Mouse (Mus musculus) midbrain, embryonic 14.5 days (tissue): Measurements from ENCODE around the gene Rpa1. TPM values are rescaled to one million over a fixed set of nuclear protein-coding genes. Genes with fewer than 3 reads are reported as not detected.
"Not testable (repeated sequence)": the region's sequence is repeated elsewhere in the genome, so short reads cannot be mapped to it uniquely, and the experiment has no call there.

Experiments
- ATAC-seq: fragments of 200-750 bp; cut with Nextera tagmentation; 2 replicates; pipeline ENCODE4 v1.8.0; 2017; ENCODE audit warnings: moderate number of reproducible peaks, moderate library complexity; ENCODE audit not compliant: low FRiP score, low TSS enrichment
- DNase-seq: peaks from one replicate; pipeline ENCODE4 v3.0.0-alpha.2; 2015
- H3K27ac ChIP-seq: fragments of 300-500 bp; sonication (generic); replicated peaks from 2 replicates; pipeline ENCODE4 v1.5.1; 2014; ENCODE audit warnings: mild to moderate bottlenecking, low read depth, low read length, moderate library complexity
- H3K27me3 ChIP-seq: fragments of 300-500 bp; sonication (generic); 2 replicates; pipeline ENCODE4 v1.6.1; 2014; ENCODE audit warnings: low read length, control low read depth, mixed read lengths; ENCODE audit not compliant: control insufficient read depth, insufficient read depth
- H3K36me3 ChIP-seq: fragments of 300-500 bp; sonication (generic); 2 replicates; pipeline ENCODE4 v1.6.1; 2014; ENCODE audit warnings: low read length, control low read depth; ENCODE audit not compliant: control insufficient read depth, insufficient read depth
- H3K4me1 ChIP-seq: fragments of 300-500 bp; sonication (generic); 2 replicates; pipeline ENCODE4 v1.6.1; 2014; ENCODE audit warnings: mild to moderate bottlenecking, antibody characterized with exemption, low read length, control low read depth; ENCODE audit not compliant: control insufficient read depth, insufficient read depth
- H3K4me2 ChIP-seq: fragments of 300-500 bp; sonication (generic); 2 replicates; pipeline ENCODE4 v1.6.1; 2014; ENCODE audit warnings: mild to moderate bottlenecking, low read length, moderate library complexity
- H3K4me3 ChIP-seq: fragments of 300-500 bp; sonication (generic); replicated peaks from 2 replicates; pipeline ENCODE4 v1.5.1; 2014; ENCODE audit warnings: low read depth, low read length
- H3K9ac ChIP-seq: fragments of 300-500 bp; sonication (generic); replicated peaks from 2 replicates; pipeline ENCODE4 v1.6.1; 2014; ENCODE audit warnings: mild to moderate bottlenecking, low read length, moderate library complexity
- H3K9me3 ChIP-seq: fragments of 300-500 bp; sonication (generic); 2 replicates; pipeline ENCODE4 v1.6.1; 2016; ENCODE audit warnings: low read length, control low read depth, mixed read lengths; ENCODE audit not compliant: control insufficient read depth
- WGBS: fragments of 180-500 bp; shearing (Covaris S2); extraction: QIAGEN DNeasy Blood & Tissue Kit; methylation state at CpG from one replicate; pipeline ENCODE4 v1.1.7; 2014; 5-methylcytosine and 5-hydroxymethylcytosine counted together
- polyA plus RNA-seq: library from polyadenylated mRNA; unstranded; fragments of >200 nt; fragmentation: Nextera tagmentation; extraction: Ambion mirVana; gene quantifications from 2 replicates; pipeline ENCODE4 v1.2.1, GENCODE M21; 2014

The Rpa1 gene
- polyA plus RNA-seq, 1 experiment from 2014 or later, result 50.0 TPM

DNA sequence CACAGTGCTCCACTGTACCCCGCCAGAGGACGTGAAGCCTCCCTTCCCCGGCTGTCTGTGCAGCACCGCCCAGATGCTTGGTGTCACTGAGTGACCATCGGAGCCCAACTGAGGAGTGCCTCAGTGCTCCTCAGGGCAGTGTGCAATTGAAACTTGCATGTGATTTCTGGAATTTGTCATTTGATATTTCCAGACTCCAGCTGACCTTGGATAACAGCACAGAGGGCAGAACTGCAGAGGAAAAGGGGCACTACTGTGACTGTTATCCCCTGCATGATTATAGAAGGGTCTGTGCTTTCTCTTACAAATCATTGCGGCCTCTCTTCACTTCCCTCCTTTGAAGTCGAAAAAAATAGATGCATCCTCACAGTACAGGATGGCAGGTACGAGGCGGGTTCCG lies 60.2 kb downstream of the Rpa1 start:
- DNase-seq (no peak), ATAC-seq (no peak)
- H3K4me3 ChIP-seq, result no peak overlapping the region
- H3K9ac ChIP-seq, result no peak overlapping the region
- peaks cover 31% of the 10 kb centered on the region for H3K4me1 ChIP-seq
- 76% methylated on average over 10 of the region's 10 CpGs for WGBS
- H3K36me3 ChIP-seq, result no peaks in the 10 kb centered on the region
- H3K4me2 ChIP-seq, result no peak overlapping the region
- H3K27ac ChIP-seq, result no peak overlapping the region
- H3K27me3 ChIP-seq, result peaks cover 6% of the 10 kb centered on the region; the same call in 1 of the 2 replicates
- no peaks in the 10 kb centered on the region for H3K9me3 ChIP-seq

GRCm38 (mm10) chr11:75286868-75287267 lies 61.3 kb downstream of the Rpa1 start:
- no peak overlapping the region for H3K27ac ChIP-seq

DNA sequence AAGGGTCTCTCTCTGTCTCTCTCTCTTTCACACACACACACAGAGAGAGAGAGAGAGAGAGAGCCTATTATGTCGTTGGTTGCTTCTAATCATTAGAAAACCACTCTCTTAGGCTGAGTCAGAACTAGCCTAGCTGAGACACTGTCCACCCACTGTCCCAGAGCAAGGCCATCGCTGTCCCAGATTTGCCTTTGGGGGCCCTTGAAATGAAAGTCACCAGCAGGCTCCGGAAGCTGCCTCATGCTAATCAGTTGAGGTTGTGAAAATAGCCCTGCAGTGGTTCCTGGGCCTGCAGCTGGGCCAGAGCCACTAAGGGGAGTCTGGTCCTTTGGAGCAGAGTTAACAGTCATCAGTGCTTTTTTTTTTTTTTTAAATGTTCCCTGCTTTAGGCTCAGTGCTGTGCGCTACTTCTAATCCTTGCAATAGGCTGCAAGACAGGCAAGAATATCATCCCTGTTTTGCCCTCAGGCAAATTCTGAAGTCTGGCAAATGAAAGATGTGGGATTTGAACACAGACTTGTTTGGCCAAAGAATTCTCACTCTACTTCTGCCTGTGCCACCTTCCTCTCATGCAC lies 62.1 kb downstream of the Rpa1 start:
- no peak overlapping the region for H3K4me2 ChIP-seq
- no peak for DNase-seq
- H3K27me3 ChIP-seq, result peaks cover 8% of the 10 kb centered on the region; the same call in 1 of the 2 replicates
- 51% methylated on average over 4 of the region's 4 CpGs for WGBS
- no peak overlapping the region for H3K4me3 ChIP-seq
- peaks cover 31% of the 10 kb centered on the region for H3K4me1 ChIP-seq
- H3K27ac ChIP-seq, result no peak overlapping the region
- no peak for ATAC-seq
- H3K9me3 ChIP-seq, result no peaks in the 10 kb centered on the region
- H3K9ac ChIP-seq, result no peak overlapping the region
- H3K36me3 ChIP-seq, result no peaks in the 10 kb centered on the region

More at GRCm38 (mm10) chr11:75286868-75287267, 61.3 kb downstream of the Rpa1 start:
- 86% methylated on average over 4 of the region's 4 CpGs for WGBS
- no peaks in the 10 kb centered on the region for H3K36me3 ChIP-seq
- DNase-seq (no peak), ATAC-seq (no peak)
- peaks cover 8% of the 10 kb centered on the region; the same call in 1 of the 2 replicates for H3K27me3 ChIP-seq
- no peak overlapping the region for H3K4me2 ChIP-seq
- H3K9ac ChIP-seq, result no peak overlapping the region
- H3K4me1 ChIP-seq, result peaks cover 31% of the 10 kb centered on the region
- H3K9me3 ChIP-seq, result no peaks in the 10 kb centered on the region
- no peak overlapping the region for H3K4me3 ChIP-seq

DNA sequence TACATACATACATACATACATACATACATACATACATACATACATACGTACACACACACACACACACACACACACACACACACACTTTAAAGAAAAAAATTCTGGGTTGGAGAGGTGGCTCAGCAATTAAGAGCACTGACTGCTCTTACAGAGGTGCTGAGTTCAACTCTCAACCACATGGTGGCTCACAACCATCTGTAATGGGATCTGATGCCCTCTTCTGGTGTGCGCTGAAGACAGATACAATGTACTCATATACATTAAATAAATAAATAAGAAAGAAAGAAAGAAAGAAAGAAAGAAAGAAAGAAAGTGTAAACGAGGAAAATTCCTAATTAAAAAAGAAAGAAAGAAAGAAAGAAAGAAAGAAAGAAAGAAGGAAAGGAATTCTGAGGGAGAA lies 64.3 kb downstream of the Rpa1 start:
- not testable (repeated sequence) for H3K9ac ChIP-seq, H3K9me3 ChIP-seq, H3K27ac ChIP-seq, H3K36me3 ChIP-seq, H3K27me3 ChIP-seq, ATAC-seq, DNase-seq, H3K4me3 ChIP-seq, H3K4me2 ChIP-seq
- 66% methylated on average over 3 of the region's 3 CpGs for WGBS
- H3K4me1 ChIP-seq, result peaks cover 43% of the 10 kb centered on the region

DNA sequence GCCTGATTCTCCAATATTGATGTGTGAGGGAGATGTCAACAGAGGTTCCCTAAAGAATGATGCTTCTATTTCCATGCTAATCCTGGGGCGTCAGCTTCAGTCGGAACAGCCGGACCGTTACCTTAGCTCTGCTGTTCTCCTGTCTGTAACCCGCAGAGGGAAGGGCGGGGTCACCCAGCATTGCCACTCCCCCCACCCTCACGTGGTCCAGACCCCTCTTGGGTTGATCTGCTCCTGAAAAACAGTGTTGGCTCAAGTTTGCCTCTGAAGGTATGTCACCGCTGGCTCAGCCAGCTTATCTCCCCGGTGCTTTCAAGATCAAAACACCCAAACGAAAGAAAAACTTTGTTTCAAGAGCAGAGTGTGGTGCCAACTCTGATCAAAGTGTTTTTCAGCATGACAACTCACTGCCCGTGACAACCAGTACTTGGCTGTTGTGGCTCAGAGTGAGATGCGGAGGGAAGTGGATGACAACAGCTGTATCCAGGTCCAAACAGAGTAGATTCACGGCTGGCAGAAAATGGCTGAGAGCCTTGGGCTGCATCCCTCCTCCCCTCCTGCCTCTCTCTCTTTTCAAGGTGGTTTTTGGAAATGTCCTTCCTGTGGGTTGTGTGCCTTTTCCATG lies 65.5 kb downstream of the Rpa1 start:
- Histone ChIP-seq H3K36me3 (no peaks in the 10 kb centered on the region), H3K27ac (no peak overlapping the region), H3K4me3 (no peak overlapping the region), H3K4me2 (peak overlapping the region; percentile 44), H3K27me3 (peaks cover 8% of the 10 kb centered on the region; the same call in 1 of the 2 replicates), H3K9ac (no peak overlapping the region), H3K4me1 (peaks cover 46% of the 10 kb centered on the region), H3K9me3 (no peaks in the 10 kb centered on the region)
- ATAC-seq, result no peak
- WGBS, result 7% methylated on average over 13 of the region's 13 CpGs
- DNase-seq, result no peak

DNA sequence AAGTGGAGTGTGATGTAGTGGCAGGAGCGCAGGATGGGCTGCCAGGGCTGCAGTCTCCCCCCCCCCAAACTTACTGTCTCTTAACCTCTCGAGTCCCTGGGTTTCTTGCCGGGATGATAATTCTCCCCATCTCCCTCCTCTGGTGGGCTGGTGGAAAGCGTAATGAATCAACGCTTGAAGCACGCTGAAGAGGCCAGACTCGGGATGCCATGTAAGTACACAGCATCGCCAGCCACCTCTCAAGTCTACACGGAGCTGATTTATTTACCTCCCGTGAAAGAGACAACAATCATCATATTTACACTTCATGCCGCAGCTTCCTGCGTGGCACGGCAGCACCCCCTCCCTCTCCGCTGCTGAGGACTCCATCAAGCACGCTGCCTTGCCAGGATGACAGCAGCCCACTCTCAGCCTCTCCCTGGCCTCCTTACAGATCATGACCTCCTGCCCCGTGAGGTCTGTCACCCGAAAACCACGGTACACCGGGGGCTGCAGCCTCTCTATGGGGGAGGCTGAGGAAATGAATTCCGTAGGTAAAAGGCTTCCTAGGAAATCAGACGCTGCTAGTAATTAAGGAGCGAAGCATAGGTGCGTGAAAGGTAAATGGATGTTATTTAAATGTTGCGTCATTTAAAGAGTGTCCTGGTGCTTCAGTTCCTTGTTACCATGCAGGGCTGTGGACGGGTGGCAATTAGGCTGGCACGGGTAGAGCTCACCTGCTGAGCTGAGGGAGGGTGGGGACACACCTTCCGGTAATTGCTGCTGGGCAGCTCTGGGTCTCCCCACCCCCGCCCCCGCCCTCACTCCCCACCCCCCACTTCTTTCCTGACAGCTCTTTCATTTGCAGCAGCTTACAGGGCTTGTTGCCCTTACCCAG lies 66.5 kb downstream of the Rpa1 start:
- no peak for ATAC-seq
- DNase-seq, result peak; percentile 67

GRCm38 (mm10) chr11:75280435-75281001 lies 67.6 kb downstream of the Rpa1 start:
- no peak overlapping the region for H3K4me2 ChIP-seq
- H3K27ac ChIP-seq, result no peak overlapping the region; the same call in 1 of the 2 replicates
- no peak overlapping the region for H3K9ac ChIP-seq
- no peak overlapping the region for H3K4me3 ChIP-seq
- DNase-seq (no peak), ATAC-seq (no peak)
- no peaks in the 10 kb centered on the region for H3K9me3 ChIP-seq
- no peaks in the 10 kb centered on the region for H3K36me3 ChIP-seq
- peaks cover 47% of the 10 kb centered on the region for H3K4me1 ChIP-seq
- WGBS, result 42% methylated on average over 5 of the region's 5 CpGs
- peaks cover 8% of the 10 kb centered on the region; the same call in 1 of the 2 replicates for H3K27me3 ChIP-seq

More for the DNA sequence above, 66.5 kb downstream of the Rpa1 start:
- Histone ChIP-seq H3K4me2 (peak overlapping the region; percentile 44), H3K27ac (peak overlapping the region; percentile 60; the same call in 1 of the 2 replicates), H3K9ac (peak overlapping the region; percentile 39), H3K36me3 (no peaks in the 10 kb centered on the region), H3K4me1 (peaks cover 46% of the 10 kb centered on the region), H3K4me3 (peak overlapping the region; percentile 1; the same call in 1 of the 2 replicates), H3K9me3 (no peaks in the 10 kb centered on the region), H3K27me3 (peaks cover 8% of the 10 kb centered on the region; the same call in 1 of the 2 replicates)
- WGBS, result 6% methylated on average over 29 of the region's 29 CpGs

DNA sequence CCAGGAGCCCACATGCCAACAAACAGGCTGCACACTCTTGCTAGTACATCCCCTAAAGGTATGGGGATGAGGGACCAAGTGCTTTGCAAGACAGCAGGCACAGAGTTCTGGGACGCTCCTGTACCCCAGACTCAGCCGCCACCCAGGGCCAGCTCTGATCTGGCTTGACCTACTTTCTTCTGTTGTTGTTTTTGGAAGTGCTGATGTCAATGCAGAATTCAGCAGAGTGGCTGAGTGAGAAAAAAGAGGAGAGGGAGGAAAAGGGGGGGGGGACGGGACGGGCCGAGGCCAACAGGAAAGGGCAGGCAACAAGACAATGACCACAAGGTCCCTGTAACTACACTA lies 68.1 kb downstream of the Rpa1 start:
- H3K9me3 ChIP-seq, result no peaks in the 10 kb centered on the region
- no peak overlapping the region for H3K9ac ChIP-seq
- peaks cover 8% of the 10 kb centered on the region; the same call in 1 of the 2 replicates for H3K27me3 ChIP-seq
- H3K4me3 ChIP-seq, result no peak overlapping the region
- DNase-seq, result no peak
- peaks cover 52% of the 10 kb centered on the region for H3K4me1 ChIP-seq
- no peak overlapping the region for H3K4me2 ChIP-seq
- no peaks in the 10 kb centered on the region for H3K36me3 ChIP-seq
- no peak for ATAC-seq
- 39% methylated on average over 5 of the region's 5 CpGs for WGBS
- no peak overlapping the region; the same call in 1 of the 2 replicates for H3K27ac ChIP-seq
